Mouse (Mus musculus) ES-E14 (cell line): ENCODE measurements around the gene Arl15.

ENCODE experiments used
- HCFC1 ChIP-seq: IDR thresholded peaks from 2 replicates; pipeline ENCODE4 v1.6.1; 2012; ENCODE audit warnings: low read length, inconsistent platforms, borderline replicate concordance; ENCODE audit not compliant: insufficient read depth
- MAFK ChIP-seq: IDR thresholded peaks from 2 replicates; pipeline ENCODE4 v1.6.1; 2014; ENCODE audit warnings: mild to moderate bottlenecking, low read depth, low read length, inconsistent platforms; ENCODE audit not compliant: insufficient read depth
- ZNF384 ChIP-seq: IDR thresholded peaks from 2 replicates; pipeline ENCODE4 v1.6.1; 2012; ENCODE audit warnings: low read depth, low read length, inconsistent platforms

DNA sequence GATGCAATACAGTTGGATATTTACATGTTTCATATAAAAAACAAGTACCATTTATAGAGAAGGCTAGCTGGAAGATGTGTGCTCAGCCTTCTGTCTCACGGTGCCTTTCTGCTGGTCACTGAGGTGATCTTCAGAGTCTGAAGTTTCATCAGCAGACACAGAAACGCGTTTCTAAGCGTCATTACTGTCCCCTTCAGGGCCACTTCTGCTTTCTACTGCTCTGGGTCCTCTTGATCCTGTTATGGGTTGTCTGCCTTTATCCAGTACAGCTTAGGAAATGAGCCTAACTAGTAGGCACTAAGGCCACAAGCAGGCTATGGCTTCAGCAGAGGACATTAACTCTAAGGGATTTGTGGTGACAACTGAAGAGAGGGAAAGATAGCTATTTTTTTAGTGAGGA lies 5.9 kb downstream of the Arl15 start:
- TF ChIP-seq HCFC1 (no peak), MAFK (no peak), ZNF384 (no peak)
